Mouse (Mus musculus) G1E (cell line): ENCODE data around the gene Tmem108.

Experiments
- CTCF ChIP-seq: IDR thresholded peaks from 2 replicates; pipeline ENCODE4 v1.5.1; 2012; ENCODE audit warnings: low read depth, low read length, inconsistent platforms, mixed read lengths
- GATA1 ChIP-seq: IDR thresholded peaks from 2 replicates; pipeline ENCODE4 v1.6.1; 2012; ENCODE audit warnings: borderline replicate concordance, low read length, inconsistent platforms, mixed read lengths

DNA sequence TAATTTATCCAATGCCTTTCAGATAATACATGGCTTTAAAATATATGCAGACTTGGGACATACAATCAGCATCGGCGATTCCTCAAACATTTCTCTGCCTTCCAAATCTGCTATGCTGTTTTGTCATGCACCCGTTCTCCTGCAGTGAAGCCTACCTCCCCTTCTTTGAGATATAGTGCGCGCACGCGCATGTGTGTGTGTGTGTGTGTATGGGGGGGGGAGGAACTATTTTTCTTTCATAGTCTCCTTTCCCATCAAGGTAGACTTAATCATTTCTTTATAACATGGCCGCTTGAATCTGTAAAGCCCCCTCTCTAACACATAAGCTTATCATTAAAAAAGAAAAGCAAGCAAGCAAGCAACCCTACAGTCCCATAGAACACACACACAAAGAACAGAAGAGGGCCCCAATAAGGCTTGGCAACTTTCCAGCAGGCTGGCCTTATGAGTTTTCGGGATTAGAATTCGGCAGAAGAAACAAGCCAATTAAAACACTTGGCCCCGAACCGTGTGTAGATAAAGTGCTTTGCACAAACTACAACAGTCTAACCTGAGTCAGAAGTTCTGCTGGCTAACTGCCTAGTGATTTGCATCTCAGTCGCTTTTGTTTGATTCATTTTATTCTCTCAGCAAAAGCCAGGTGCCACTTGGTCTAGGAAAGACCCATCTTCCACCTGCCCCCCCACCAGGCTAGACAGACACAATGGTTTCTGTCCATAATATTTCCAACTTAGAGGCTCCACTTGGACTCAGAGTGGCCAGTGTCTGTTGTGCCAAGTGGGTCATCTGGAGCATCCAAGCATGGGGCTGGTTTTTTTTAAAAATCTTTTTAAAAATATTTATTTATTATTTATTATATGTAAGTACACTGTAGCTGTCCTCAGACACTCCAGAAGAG, 153.2 kb downstream of the Tmem108 start:
- TF ChIP-seq CTCF (no peak), GATA1 (no peak)
